Mouse (Mus musculus): ENCODE results near the gene Vwa8.

DNA sequence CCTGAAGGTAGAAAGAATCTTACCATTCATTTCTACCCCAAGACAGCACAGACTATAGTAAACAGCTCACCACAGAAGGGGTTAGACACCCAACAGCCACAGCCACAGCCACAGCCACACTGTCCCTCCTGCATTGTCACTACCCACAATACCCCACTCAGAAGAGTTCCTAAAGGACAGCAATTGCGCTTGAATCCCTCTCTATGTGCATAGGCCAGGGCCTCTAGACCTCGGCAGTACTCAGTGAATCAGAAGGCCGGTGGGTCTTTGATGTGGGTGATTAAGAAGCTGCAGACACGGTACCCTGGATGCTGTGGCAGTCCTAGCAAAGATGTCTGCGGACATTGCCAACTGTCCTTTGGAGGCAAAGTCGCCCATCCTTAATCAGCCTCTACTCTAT lies 377.9 kb downstream of the Vwa8 start:
- TF ChIP-seq MYOG (IDR thresholded peaks at IDR 0.05; ENCODE audit: control insufficient read depth, extremely low read depth, insufficient read length), result no peak
- no peak for TF ChIP-seq CTCF (IDR thresholded peaks at IDR 0.05; ENCODE audit: control insufficient read depth, insufficient read depth, insufficient read length)
- no peak for TF ChIP-seq MYOD1 (IDR thresholded peaks at IDR 0.05; ENCODE audit: control insufficient read depth, insufficient read length, low read depth)
- no peak for TF ChIP-seq CEBPB (IDR thresholded peaks at IDR 0.05; ENCODE audit: low read depth)
